Mouse (Mus musculus): ENCODE data around the gene Lin7a. TPM values are rescaled to one million over a fixed set of nuclear protein-coding genes. Genes with fewer than 3 reads are reported as not detected.

The Lin7a gene
- polyA plus RNA-seq, 1 experiment, result not detected

- Histone ChIP-seq H3K4me1 (ENCODE audit: control insufficient read depth) (no peaks in the 10 kb centered on the region), H3K36me3 (ENCODE audit: control insufficient read depth) (no peaks in the 10 kb centered on the region), H3K4me3 (replicated peaks) (no peak overlapping the region), H3K9me3 (ENCODE audit: control insufficient read depth, low read length) (peaks cover 9% of the 10 kb centered on the region; the same call in 1 of the 2 replicates), H3K27me3 (ENCODE audit: control insufficient read depth) (no peaks in the 10 kb centered on the region)
- TF ChIP-seq GATA1 (IDR thresholded peaks at IDR 0.05; ENCODE audit: low read length) (no peak), TAL1 (IDR thresholded peaks at IDR 0.05; ENCODE audit: low read length) (no peak)
Measured at GRCm38 (mm10) chr10:107389505-107389904, 118.0 kb downstream of the Lin7a start.

- no peaks in the 10 kb centered on the region for H3K4me1 ChIP-seq (ENCODE audit: control insufficient read depth)
- no peak overlapping the region for H3K4me3 ChIP-seq (replicated peaks)
- no peaks in the 10 kb centered on the region for H3K36me3 ChIP-seq (ENCODE audit: control insufficient read depth)
- peaks cover 7% of the 10 kb centered on the region for H3K9me3 ChIP-seq (ENCODE audit: control insufficient read depth, low read length)
- TF ChIP-seq TAL1 (IDR thresholded peaks at IDR 0.05; ENCODE audit: low read length) (no peak), GATA1 (IDR thresholded peaks at IDR 0.05; ENCODE audit: low read length) (no peak)
- no peaks in the 10 kb centered on the region for H3K27me3 ChIP-seq (ENCODE audit: control insufficient read depth)
Measured at GRCm38 (mm10) chr10:107405347-107405746, 133.9 kb downstream of the Lin7a start.

- Histone ChIP-seq H3K4me3 (replicated peaks) (no peak overlapping the region), H3K9me3 (ENCODE audit: control insufficient read depth, low read length) (peaks cover 20% of the 10 kb centered on the region), H3K27me3 (ENCODE audit: control insufficient read depth) (no peaks in the 10 kb centered on the region), H3K4me1 (ENCODE audit: control insufficient read depth) (no peaks in the 10 kb centered on the region), H3K36me3 (ENCODE audit: control insufficient read depth) (no peaks in the 10 kb centered on the region)
- no peak for TF ChIP-seq GATA1 (IDR thresholded peaks at IDR 0.05; ENCODE audit: low read length)
- no peak for TF ChIP-seq TAL1 (IDR thresholded peaks at IDR 0.05; ENCODE audit: low read length)
Measured at GRCm38 (mm10) chr10:107418306-107418705, 146.8 kb downstream of the Lin7a start.

- no peaks in the 10 kb centered on the region for H3K36me3 ChIP-seq (ENCODE audit: control insufficient read depth)
- no peaks in the 10 kb centered on the region for H3K9me3 ChIP-seq (ENCODE audit: control insufficient read depth, low read length)
- H3K4me1 ChIP-seq (ENCODE audit: control insufficient read depth), result no peaks in the 10 kb centered on the region
- H3K27me3 ChIP-seq (ENCODE audit: control insufficient read depth), result no peaks in the 10 kb centered on the region
- H3K4me3 ChIP-seq (replicated peaks), result no peak overlapping the region
- TF ChIP-seq TAL1 (IDR thresholded peaks at IDR 0.05; ENCODE audit: low read length) (no peak), GATA1 (IDR thresholded peaks at IDR 0.05; ENCODE audit: low read length) (no peak)
Measured at GRCm38 (mm10) chr10:107436967-107437366, 165.5 kb downstream of the Lin7a start.

- Histone ChIP-seq H3K4me1 (ENCODE audit: control insufficient read depth) (no peaks in the 10 kb centered on the region), H3K36me3 (ENCODE audit: control insufficient read depth) (no peaks in the 10 kb centered on the region), H3K9me3 (ENCODE audit: control insufficient read depth, low read length) (no peaks in the 10 kb centered on the region), H3K4me3 (replicated peaks) (no peak overlapping the region), H3K27me3 (ENCODE audit: control insufficient read depth) (no peaks in the 10 kb centered on the region)
- no peak for TF ChIP-seq TAL1 (IDR thresholded peaks at IDR 0.05; ENCODE audit: low read length)
- no peak for TF ChIP-seq GATA1 (IDR thresholded peaks at IDR 0.05; ENCODE audit: low read length)
Measured at GRCm38 (mm10) chr10:107442781-107443180, 171.3 kb downstream of the Lin7a start.

GRCm38 (mm10) chr10:107449496-107450330 lies 178.2 kb downstream of the Lin7a start:
- no peaks in the 10 kb centered on the region for H3K4me1 ChIP-seq (ENCODE audit: control insufficient read depth)
- H3K27me3 ChIP-seq (ENCODE audit: control insufficient read depth), result no peaks in the 10 kb centered on the region
- TF ChIP-seq GATA1 (IDR thresholded peaks at IDR 0.05; ENCODE audit: low read length) (no peak), TAL1 (IDR thresholded peaks at IDR 0.05; ENCODE audit: low read length) (no peak)
- H3K9me3 ChIP-seq (ENCODE audit: control insufficient read depth, low read length), result peaks cover 3% of the 10 kb centered on the region; the same call in 1 of the 2 replicates
- no peak overlapping the region for H3K4me3 ChIP-seq (replicated peaks)
- no peaks in the 10 kb centered on the region for H3K36me3 ChIP-seq (ENCODE audit: control insufficient read depth)

GRCm38 (mm10) chr10:107467819-107468218 lies 196.3 kb downstream of the Lin7a start:
- Histone ChIP-seq H3K36me3 (ENCODE audit: control insufficient read depth) (no peaks in the 10 kb centered on the region), H3K9me3 (ENCODE audit: control insufficient read depth, low read length) (no peaks in the 10 kb centered on the region), H3K4me1 (ENCODE audit: control insufficient read depth) (no peaks in the 10 kb centered on the region), H3K27me3 (ENCODE audit: control insufficient read depth) (no peaks in the 10 kb centered on the region), H3K4me3 (replicated peaks) (no peak overlapping the region)
- TF ChIP-seq GATA1 (IDR thresholded peaks at IDR 0.05; ENCODE audit: low read length) (no peak), TAL1 (IDR thresholded peaks at IDR 0.05; ENCODE audit: low read length) (no peak)

Other genes starting within 250 kb of the Lin7a start
- gene Acss3, start 148.0 kb upstream of the Lin7a start, polyA plus RNA-seq (2012), result not detected in 2 replicates
- gene Myf5, start 214.4 kb downstream of the Lin7a start, polyA plus RNA-seq (2012), result not detected in 2 replicates
- not detected in 2 replicates for gene Myf6, start 223.1 kb downstream of the Lin7a start, polyA plus RNA-seq (2012)

Data from erythroblast, embryonic 14.5 days (primary cell).